Mouse (Mus musculus) liver, embryonic 11.5 days (tissue): ENCODE data around the gene Axin1. TPM values are rescaled to one million over a fixed set of nuclear protein-coding genes. Genes with fewer than 3 reads are reported as not detected.

Experiments
- ATAC-seq: fragments of 200-750 bp; cut with Nextera tagmentation; replicated peaks from 2 replicates; pipeline ENCODE4 v1.8.0; 2017; ENCODE audit warnings: moderate number of reproducible peaks, mild to moderate bottlenecking, moderate TSS enrichment, moderate library complexity; ENCODE audit not compliant: low FRiP score
- DNase-seq: peaks from one replicate; pipeline ENCODE4 v3.0.0-alpha.2; 2017; ENCODE audit warnings: low spot score
- H3K27ac ChIP-seq: fragments of 300-500 bp; sonication (generic); 2 replicates; pipeline ENCODE4 v1.5.1; 2014; ENCODE audit warnings: mild to moderate bottlenecking, low read depth, low read length, control low read depth
- H3K27me3 ChIP-seq: fragments of 300-500 bp; sonication (generic); replicated peaks from 2 replicates; pipeline ENCODE4 v1.6.1; 2014; ENCODE audit warnings: low read length, mixed read lengths; ENCODE audit not compliant: control insufficient read depth, insufficient read depth
- H3K36me3 ChIP-seq: fragments of 300-500 bp; sonication (generic); 2 replicates; pipeline ENCODE4 v1.6.1; 2014; ENCODE audit warnings: mild to moderate bottlenecking, low read length, moderate library complexity, mixed read lengths; ENCODE audit not compliant: control insufficient read depth, insufficient read depth
- H3K4me1 ChIP-seq: fragments of 300-500 bp; sonication (generic); replicated peaks from 2 replicates; pipeline ENCODE4 v1.6.1; 2014; ENCODE audit warnings: low read length, mixed read lengths; ENCODE audit not compliant: control insufficient read depth, insufficient read depth
- H3K4me2 ChIP-seq: fragments of 300-500 bp; sonication (generic); 2 replicates; pipeline ENCODE4 v1.6.1; 2014; ENCODE audit warnings: mild to moderate bottlenecking, control low read depth, moderate library complexity
- H3K4me3 ChIP-seq: fragments of 300-500 bp; sonication (generic); 2 replicates; pipeline ENCODE4 v1.5.1; 2014; ENCODE audit warnings: low read depth, low read length, control low read depth
- H3K9ac ChIP-seq: fragments of 300-500 bp; sonication (generic); 2 replicates; pipeline ENCODE4 v1.6.1; 2014; ENCODE audit warnings: low read depth, low read length, control low read depth
- H3K9me3 ChIP-seq: fragments of 300-500 bp; sonication (generic); 2 replicates; pipeline ENCODE4 v1.6.1; 2016; ENCODE audit warnings: low read length, inconsistent platforms, mixed read lengths; ENCODE audit not compliant: control insufficient read depth
- WGBS: fragments of 180-500 bp; shearing (Covaris S2); extraction: QIAGEN DNeasy Blood & Tissue Kit; methylation state at CpG from one replicate; pipeline ENCODE4 v1.1.7; 2014; 5-methylcytosine and 5-hydroxymethylcytosine counted together
- polyA plus RNA-seq: library from polyadenylated mRNA; unstranded; fragments of >200 nt; fragmentation: Nextera tagmentation; extraction: Ambion mirVana; gene quantifications from 2 replicates; pipeline ENCODE4 v1.2.1, GENCODE M21; 2014

Gene Axin1
- polyA plus RNA-seq, 1 experiment from 2014 or later: 13.1 TPM

GRCm38 (mm10) chr17:26115205-26115898 lies 23.1 kb upstream of the Axin1 start:
- 80% methylated on average over 7 of the region's 7 CpGs for WGBS
- Histone ChIP-seq H3K4me3 (no peak overlapping the region), H3K36me3 (no peaks in the 10 kb centered on the region), H3K9ac (no peak overlapping the region), H3K4me2 (no peak overlapping the region), H3K4me1 (peaks cover 15% of the 10 kb centered on the region; the same call in 1 of the 2 replicates), H3K27ac (no peak overlapping the region), H3K27me3 (peaks cover 70% of the 10 kb centered on the region), H3K9me3 (no peaks in the 10 kb centered on the region)
- ATAC-seq: no peak
- DNase-seq: no peak

- no peak overlapping the region for H3K4me2 ChIP-seq
- peaks cover 13% of the 10 kb centered on the region; the same call in 1 of the 2 replicates for H3K4me1 ChIP-seq
- no peak overlapping the region for H3K27ac ChIP-seq
- no peak for ATAC-seq
- H3K36me3 ChIP-seq: no peaks in the 10 kb centered on the region
- H3K9ac ChIP-seq: no peak overlapping the region
- WGBS: 44% methylated on average over 3 of the region's 3 CpGs
- DNase-seq: no peak
- peaks cover 64% of the 10 kb centered on the region for H3K27me3 ChIP-seq
- no peak overlapping the region for H3K4me3 ChIP-seq
- H3K9me3 ChIP-seq: no peaks in the 10 kb centered on the region
These were observed 22.5 kb upstream of the Axin1 start for GRCm38 (mm10) chr17:26115956-26116487.

GRCm38 (mm10) chr17:26116503-26117258 lies 21.8 kb upstream of the Axin1 start:
- H3K4me1 ChIP-seq: peaks cover 12% of the 10 kb centered on the region; the same call in 1 of the 2 replicates
- H3K9me3 ChIP-seq: no peaks in the 10 kb centered on the region
- no peak overlapping the region for H3K27ac ChIP-seq
- no peak overlapping the region for H3K4me3 ChIP-seq
- ATAC-seq (no peak), DNase-seq (no peak)
- peaks cover 57% of the 10 kb centered on the region for H3K27me3 ChIP-seq
- WGBS: 80% methylated on average over 17 of the region's 17 CpGs
- H3K36me3 ChIP-seq: no peaks in the 10 kb centered on the region
- no peak overlapping the region for H3K4me2 ChIP-seq
- no peak overlapping the region for H3K9ac ChIP-seq

GRCm38 (mm10) chr17:26119766-26120710 lies 18.4 kb upstream of the Axin1 start:
- peak; percentile 66 for DNase-seq
- no peak overlapping the region for H3K4me2 ChIP-seq
- peaks cover 29% of the 10 kb centered on the region for H3K27me3 ChIP-seq

GRCm38 (mm10) chr17:26122431-26123140 lies 15.9 kb upstream of the Axin1 start:
- WGBS: 57% methylated on average over 5 of the region's 5 CpGs
- DNase-seq: no peak
- peaks cover 17% of the 10 kb centered on the region for H3K4me1 ChIP-seq
- peaks cover 7% of the 10 kb centered on the region; the same call in 1 of the 2 replicates for H3K27me3 ChIP-seq
- no peak overlapping the region for H3K4me2 ChIP-seq
- no peak overlapping the region for H3K27ac ChIP-seq
- H3K9ac ChIP-seq: no peak overlapping the region
- ATAC-seq: no peak
- no peaks in the 10 kb centered on the region for H3K9me3 ChIP-seq
- H3K36me3 ChIP-seq: peaks cover 17% of the 10 kb centered on the region
- no peak overlapping the region for H3K4me3 ChIP-seq

More at GRCm38 (mm10) chr17:26119766-26120710, 18.4 kb upstream of the Axin1 start:
- Histone ChIP-seq H3K9ac (no peak overlapping the region), H3K4me1 (peaks cover 17% of the 10 kb centered on the region), H3K4me3 (no peak overlapping the region), H3K9me3 (no peaks in the 10 kb centered on the region), H3K36me3 (no peaks in the 10 kb centered on the region), H3K27ac (no peak overlapping the region)
- peak; percentile 63 for ATAC-seq
- 43% methylated on average over 33 of the region's 33 CpGs for WGBS

GRCm38 (mm10) chr17:26123267-26123684 lies 15.2 kb upstream of the Axin1 start, which contains the start of gene Mrpl28:
TSS of gene Mrpl28 (plus strand) at chr17:26123500.
- ATAC-seq: peak; percentile 84
- Histone ChIP-seq H3K9me3 (no peaks in the 10 kb centered on the region), H3K4me3 (peak within 1 kb of the TSS; percentile 93), H3K27me3 (0 out of 2 replicates have a peak, but pooled peaks cover 4% of the 10 kb centered on the region), H3K27ac (peak within 1 kb of the TSS; percentile 64), H3K4me1 (peaks cover 15% of the 10 kb centered on the region), H3K9ac (peak within 1 kb of the TSS; percentile 85), H3K36me3 (peaks cover 21% of the 10 kb centered on the region), H3K4me2 (peak within 1 kb of the TSS; percentile 88)
- WGBS: under 1% methylated on average over 32 of the region's 32 CpGs
- peak; percentile 86 for DNase-seq

- Histone ChIP-seq H3K4me3 (peak overlapping the region; percentile 93), H3K27me3 (no peaks in the 10 kb centered on the region), H3K4me2 (peak overlapping the region; percentile 88), H3K4me1 (peaks cover 15% of the 10 kb centered on the region), H3K9me3 (no peaks in the 10 kb centered on the region), H3K27ac (no peak overlapping the region), H3K36me3 (peaks cover 28% of the 10 kb centered on the region), H3K9ac (peak overlapping the region; percentile 85)
- DNase-seq (no peak), ATAC-seq (no peak)
- WGBS: 81% methylated on average over 7 of the region's 7 CpGs
These were observed 13.9 kb upstream of the Axin1 start for GRCm38 (mm10) chr17:26124560-26124959.
